Mouse (Mus musculus) CH12.LX (cell line): ENCODE measurements around the gene Dppa1.

Source experiments
- BHLHE40 ChIP-seq: IDR thresholded peaks from 2 replicates; pipeline ENCODE4 v1.6.1; 2011; ENCODE audit warnings: mild to moderate bottlenecking, low read depth, low read length, improper control_type of control experiment
- CTCF ChIP-seq, 2 experiments: IDR thresholded peaks in 1 of 2; conservative IDR thresholded peaks in 1 of 2; 2 replicates each; pipeline ENCODE4 v1.5.1; 2011 to 2012; ENCODE audit warnings: low read depth in 2 of 2, low read length in 2 of 2, improper control_type of control experiment in 1 of 2, inconsistent platforms in 1 of 2, mild to moderate bottlenecking in 1 of 2, moderate library complexity in 1 of 2
- PAX5 ChIP-seq: IDR thresholded peaks from 2 replicates; pipeline ENCODE4 v1.6.1; 2012; ENCODE audit warnings: low read length, inconsistent platforms, mixed read lengths
- TCF12 ChIP-seq: IDR thresholded peaks from 2 replicates; pipeline ENCODE4 v1.6.1; 2014; ENCODE audit warnings: low read depth, mild to moderate bottlenecking, inconsistent platforms, low read length, improper control_type of control experiment

- TF ChIP-seq CTCF (conservative IDR thresholded peaks at IDR 0.05 in 1 of 2, IDR thresholded peaks at IDR 0.05 in 1 of 2; ENCODE audit: low read depth in 2 of 2, low read length in 2 of 2), result no peak
- TF ChIP-seq PAX5, result no peak
- TF ChIP-seq BHLHE40, result no peak
- no peak for TF ChIP-seq TCF12
Measured at GRCm38 (mm10) chr11:46565967-46566366, 63.1 kb downstream of the Dppa1 start.
